Mouse (Mus musculus) spleen, adult 18-20 months (tissue): ENCODE data around the gene Angptl6.
"Not testable (repeated sequence)": the region's sequence is repeated elsewhere in the genome, so short reads cannot be mapped to it uniquely, and the experiment has no call there.

ENCODE experiments used
- DNase-seq, 2 experiments: peaks; one replicate each; pipeline ENCODE4 v3.0.0; 2022; ENCODE audit warnings: mixed read lengths in 2 of 2

The Angptl6 gene

DNA sequence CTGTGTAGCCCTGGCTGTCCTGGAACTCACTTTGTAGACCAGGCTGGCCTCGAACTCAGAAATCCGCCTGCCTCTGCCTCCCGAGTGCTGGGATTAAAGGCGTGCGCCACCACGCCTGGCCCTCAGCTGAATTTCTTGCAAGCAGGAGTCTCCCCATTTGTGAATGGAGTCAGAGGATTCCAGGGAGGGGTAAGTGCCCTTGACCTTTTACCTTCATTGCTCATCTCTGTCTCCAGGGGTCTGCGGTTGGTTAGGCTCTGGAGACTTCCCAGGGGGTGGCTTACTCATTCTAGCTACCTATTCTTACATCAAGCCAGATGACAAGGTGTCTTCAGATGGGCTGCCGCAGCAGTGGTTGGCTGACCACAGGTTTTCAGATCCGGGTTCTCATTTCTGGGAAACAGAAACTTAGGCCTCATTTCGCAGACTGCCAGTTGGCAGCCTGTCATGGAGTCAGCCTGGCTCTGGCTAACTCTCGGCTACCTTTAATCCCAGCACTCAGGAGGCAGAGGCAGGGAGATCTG lies 44.0 kb downstream of the Angptl6 start:
- DNase-seq = not testable (repeated sequence)

DNA sequence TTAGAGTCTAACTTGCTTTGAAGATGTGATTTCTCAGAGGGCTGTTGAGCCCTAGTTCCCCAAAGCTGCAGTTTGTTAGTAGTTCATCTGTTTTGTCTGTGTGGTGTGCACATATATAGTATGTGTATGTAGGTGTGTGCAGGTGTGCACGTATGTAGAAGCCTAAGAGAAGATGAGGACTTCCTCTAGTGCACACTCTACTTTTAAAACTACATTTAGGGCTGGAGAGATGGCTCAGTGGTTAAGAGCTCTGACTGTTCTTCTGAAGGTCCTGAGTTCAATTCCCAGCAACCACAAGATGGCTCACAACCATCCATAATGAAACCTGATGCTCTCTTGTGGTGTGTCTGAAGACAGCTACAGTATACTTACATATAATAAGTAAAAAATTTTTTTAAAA lies 44.6 kb downstream of the Angptl6 start:
- DNase-seq = no peak

DNA sequence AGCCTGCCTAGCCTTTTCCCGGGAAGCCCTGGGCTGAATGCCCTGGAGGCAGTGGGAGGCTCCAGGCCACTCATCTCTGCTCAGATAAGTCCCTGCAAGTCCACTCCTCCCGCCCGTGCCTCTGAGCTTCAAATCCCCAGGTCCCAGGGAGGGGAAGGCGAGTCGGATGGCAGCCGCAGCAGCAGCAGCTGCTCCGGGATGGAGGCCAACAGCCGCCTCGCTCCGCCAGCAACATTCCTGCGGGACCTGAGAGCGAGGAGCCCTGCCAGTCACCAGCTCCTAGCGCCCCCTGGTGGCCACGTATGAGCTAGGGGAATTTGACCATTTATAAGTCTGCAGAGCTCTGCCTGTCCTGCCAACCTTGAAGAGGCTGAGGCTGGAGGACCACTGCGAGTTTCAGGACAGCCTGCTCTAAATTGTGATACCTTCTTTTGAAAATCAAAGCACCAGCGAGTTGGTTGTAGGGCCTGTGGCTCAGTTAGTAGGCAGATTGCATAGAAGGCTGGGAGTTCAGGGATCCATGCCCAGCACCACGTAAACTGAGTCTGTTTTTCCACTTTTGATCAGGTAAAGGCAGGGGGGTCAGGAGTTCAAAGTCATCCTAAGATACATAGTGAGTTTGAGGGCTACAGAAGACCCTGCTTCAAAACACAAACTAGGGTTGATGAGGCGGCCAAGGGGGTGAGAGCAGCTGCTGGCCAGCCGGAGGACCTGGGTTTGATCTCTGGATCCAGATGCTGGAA lies 48.5 kb downstream of the Angptl6 start:
- DNase-seq = peak; percentile 48 to 79

DNA sequence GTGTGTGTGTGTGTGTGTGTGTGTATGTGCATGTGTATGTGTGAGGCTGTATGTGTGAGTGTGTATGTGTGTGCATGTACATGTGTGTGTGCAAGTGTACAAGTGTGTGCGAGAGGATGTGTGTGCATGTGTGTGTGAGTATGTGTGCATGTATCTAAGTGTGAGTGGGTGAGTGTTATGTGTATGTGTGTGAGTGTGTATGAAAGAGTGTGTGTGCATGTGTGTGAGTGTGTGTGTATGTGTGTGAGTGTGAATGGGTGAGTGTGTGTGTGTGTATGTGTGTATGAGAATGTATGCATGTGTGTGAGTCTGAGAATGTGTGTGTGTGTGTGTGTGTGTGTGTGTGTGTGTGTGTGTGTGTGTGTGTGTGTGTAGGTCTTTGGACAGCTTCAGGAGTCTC lies 51.4 kb downstream of the Angptl6 start:
- no peak for DNase-seq

DNA sequence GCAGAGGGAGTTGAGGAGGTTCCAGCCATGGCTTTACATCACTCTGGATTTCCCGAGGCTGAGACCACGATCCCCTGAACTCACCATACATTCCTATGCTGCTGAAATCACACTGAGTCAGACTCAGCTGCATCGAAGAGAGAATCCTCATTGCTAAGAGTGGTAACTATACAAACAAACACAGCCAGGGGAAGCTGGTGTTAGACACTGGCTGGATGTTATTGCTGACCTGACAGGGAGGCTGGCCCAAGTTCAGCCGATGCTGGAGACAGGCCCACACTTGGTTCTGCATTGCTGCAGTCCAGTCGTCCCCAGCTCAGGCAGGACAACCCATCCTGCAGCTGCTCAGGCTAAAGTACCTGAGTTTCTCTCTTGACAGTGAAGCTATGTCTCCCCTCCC lies 53.7 kb downstream of the Angptl6 start:
- no peak for DNase-seq
